Mouse (Mus musculus) kidney, adult 2 months (tissue): ENCODE results near the gene Dhrs7b. TPM values are rescaled to one million over a fixed set of nuclear protein-coding genes. Genes with fewer than 3 reads are reported as not detected.
"Not testable (repeated sequence)": the region's sequence is repeated elsewhere in the genome, so short reads cannot be mapped to it uniquely, and the experiment has no call there.

Experiments used
- DNase-seq: peaks from one replicate; pipeline ENCODE4 v3.0.0; 2021
- H3K27ac ChIP-seq: fragments of 200-500 bp; 2 replicates; pipeline ENCODE4 v1.5.1; 2012; ENCODE audit warnings: low read depth, low read length, control low read depth, inconsistent platforms; ENCODE audit not compliant: insufficient read depth
- H3K27me3 ChIP-seq: fragments of 200-500 bp; replicated peaks from 2 replicates; pipeline ENCODE4 v1.6.1; 2012; ENCODE audit warnings: mild to moderate bottlenecking, moderate library complexity, low read length, inconsistent platforms; ENCODE audit not compliant: control insufficient read depth, insufficient read depth
- H3K36me3 ChIP-seq: fragments of 200-500 bp; 2 replicates; pipeline ENCODE4 v1.6.1; 2012; ENCODE audit warnings: mild to moderate bottlenecking, moderate library complexity, low read length, inconsistent platforms; ENCODE audit not compliant: control insufficient read depth, insufficient read depth
- H3K4me1 ChIP-seq: fragments of 200-500 bp; 2 replicates; pipeline ENCODE4 v1.6.1; 2011; ENCODE audit warnings: low read length; ENCODE audit not compliant: control insufficient read depth, insufficient read depth
- H3K4me3 ChIP-seq: fragments of 200-500 bp; 2 replicates; pipeline ENCODE4 v1.5.1; 2011; ENCODE audit warnings: mild to moderate bottlenecking, low read depth, low read length, control low read depth; ENCODE audit not compliant: insufficient read depth
- CTCF ChIP-seq: fragments of 200-500 bp; conservative IDR thresholded peaks from 2 replicates; pipeline ENCODE4 v1.5.1; 2011; ENCODE audit warnings: low read depth, mild to moderate bottlenecking, control low read depth, low read length, moderate library complexity, mixed read lengths; ENCODE audit not compliant: insufficient read depth, insufficient read length
- POLR2A ChIP-seq: fragments of 200-500 bp; IDR thresholded peaks from one replicate; pipeline ENCODE4 v1.6.1; 2011; ENCODE audit warnings: low read depth, low read length, control low read depth
- WGBS: fragments of 180-500 bp; shearing (Covaris S2); methylation state at CpG from one replicate; pipeline ENCODE4 v1.1.7; 2018; 5-methylcytosine and 5-hydroxymethylcytosine counted together
- polyA plus RNA-seq: library from polyadenylated mRNA; depleted of rRNA; stranded (reverse); fragments of >200 nt; gene quantifications from 2 replicates; pipeline ENCODE4 v1.2.3, GENCODE M21; 2012

Gene Dhrs7b
- polyA plus RNA-seq, 1 experiment: 30.0 TPM

DNA sequence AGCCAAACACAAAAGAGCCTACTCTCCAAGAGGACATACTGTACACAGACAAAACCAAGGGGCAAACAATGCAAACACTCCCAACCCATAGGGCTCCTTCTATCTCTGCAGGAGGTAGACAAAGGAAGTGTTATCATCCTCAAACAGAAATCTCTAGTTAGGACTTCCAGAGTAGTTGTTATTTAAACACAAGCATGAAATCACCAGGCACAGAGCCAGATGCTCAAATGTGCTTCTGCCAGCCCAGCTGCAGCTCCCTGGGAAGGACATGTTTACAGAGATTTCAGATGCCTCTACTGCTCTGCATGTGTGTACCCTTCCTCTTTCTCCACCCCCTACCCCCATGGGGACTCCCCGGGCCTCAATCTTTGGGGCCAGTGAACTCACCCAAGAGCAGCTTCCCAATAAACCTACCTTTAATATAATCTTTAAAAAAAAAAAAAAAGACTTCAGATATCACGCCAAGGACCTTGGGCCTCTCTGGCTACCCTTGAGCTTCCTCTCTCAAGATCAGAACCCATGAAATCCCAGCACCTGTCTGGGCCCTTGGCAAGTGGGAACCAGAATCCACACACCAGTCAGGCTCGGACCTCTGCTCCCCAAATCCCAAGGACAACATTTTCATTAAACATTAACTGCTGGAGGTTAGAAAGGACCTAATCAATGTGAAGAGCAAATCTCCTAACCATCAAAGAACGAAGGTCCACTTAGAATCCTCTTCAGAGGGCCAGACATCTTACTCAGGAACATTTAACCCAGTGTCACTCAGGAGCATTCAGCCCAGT lies 22.0 kb upstream of the Dhrs7b start:
- no peaks in the 10 kb centered on the region; the same call in 1 of the 2 replicates for H3K36me3 ChIP-seq
- peak overlapping the region; percentile 95 for H3K27ac ChIP-seq
- no peaks in the 10 kb centered on the region for H3K27me3 ChIP-seq
- H3K4me3 ChIP-seq: 0 out of 2 replicates have a peak overlapping the region, but pooled peaks have one; percentile 14
- H3K4me1 ChIP-seq: peaks cover 23% of the 10 kb centered on the region
- 34% methylated on average over 4 of the region's 4 CpGs for WGBS
- DNase-seq: peak; percentile 86
- TF ChIP-seq CTCF (no peak), POLR2A (no peak)

- Histone ChIP-seq H3K4me3 (peak overlapping the region; percentile 28; the same call in 1 of the 2 replicates), H3K4me1 (peaks cover 23% of the 10 kb centered on the region), H3K27ac (peak overlapping the region; percentile 95), H3K36me3 (no peaks in the 10 kb centered on the region), H3K27me3 (no peaks in the 10 kb centered on the region)
- WGBS: 39% methylated on average over 1 of the region's 1 CpGs
- DNase-seq: peak; percentile 75
- no peak for TF ChIP-seq POLR2A
- TF ChIP-seq CTCF: no peak
Measured at GRCm38 (mm10) chr11:60809546-60809945, 20.9 kb upstream of the Dhrs7b start.

DNA sequence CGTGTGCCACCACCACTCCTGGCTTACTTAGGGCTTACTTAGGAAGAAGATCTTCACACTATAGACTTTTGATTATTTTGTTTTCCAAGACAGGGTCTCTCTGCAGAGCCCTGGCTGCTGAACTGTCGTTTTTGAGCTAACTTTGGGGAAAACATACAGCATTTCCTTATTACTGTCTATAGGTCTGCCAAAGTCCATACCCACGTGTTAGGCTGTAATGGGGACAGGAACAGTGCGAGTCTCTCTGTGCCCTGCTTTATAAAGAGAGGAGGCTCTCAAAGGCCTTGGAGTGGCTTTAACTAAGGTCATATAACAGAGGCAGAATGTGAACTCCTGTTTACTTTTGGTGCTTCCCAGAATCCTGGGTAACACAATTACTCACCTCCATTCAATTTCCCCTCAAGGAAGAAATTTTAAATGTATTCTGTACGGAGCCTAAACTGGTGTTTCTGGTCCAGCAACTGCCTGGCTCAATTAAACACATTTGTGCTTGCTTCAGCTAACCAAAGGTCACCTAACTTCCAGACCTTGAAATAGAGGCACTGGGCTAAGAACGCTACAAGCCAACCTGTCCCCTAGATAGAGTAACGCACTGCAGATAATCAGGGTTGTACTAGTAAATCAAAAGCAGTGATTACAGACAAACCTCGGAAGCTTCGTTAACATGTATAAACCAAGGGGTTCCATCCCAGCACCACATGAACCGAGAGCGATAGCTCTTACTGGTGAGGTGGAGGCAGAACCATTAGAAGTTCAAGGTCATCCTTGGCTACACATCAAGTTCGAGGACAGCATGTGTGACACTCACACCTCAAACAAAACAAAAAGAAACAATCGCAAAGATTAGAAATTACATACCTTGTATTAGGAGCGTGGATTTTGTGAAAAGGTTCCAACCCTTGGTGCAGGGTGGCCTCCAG lies 20.1 kb upstream of the Dhrs7b start:
- H3K36me3 ChIP-seq: no peaks in the 10 kb centered on the region
- peak overlapping the region; percentile 63 for H3K4me3 ChIP-seq
- no peak for TF ChIP-seq POLR2A
- no peaks in the 10 kb centered on the region for H3K27me3 ChIP-seq
- peaks cover 23% of the 10 kb centered on the region for H3K4me1 ChIP-seq
- WGBS: 14% methylated on average over 14 of the region's 14 CpGs
- DNase-seq: peak; percentile 90
- peak overlapping the region; percentile 95 for H3K27ac ChIP-seq

DNA sequence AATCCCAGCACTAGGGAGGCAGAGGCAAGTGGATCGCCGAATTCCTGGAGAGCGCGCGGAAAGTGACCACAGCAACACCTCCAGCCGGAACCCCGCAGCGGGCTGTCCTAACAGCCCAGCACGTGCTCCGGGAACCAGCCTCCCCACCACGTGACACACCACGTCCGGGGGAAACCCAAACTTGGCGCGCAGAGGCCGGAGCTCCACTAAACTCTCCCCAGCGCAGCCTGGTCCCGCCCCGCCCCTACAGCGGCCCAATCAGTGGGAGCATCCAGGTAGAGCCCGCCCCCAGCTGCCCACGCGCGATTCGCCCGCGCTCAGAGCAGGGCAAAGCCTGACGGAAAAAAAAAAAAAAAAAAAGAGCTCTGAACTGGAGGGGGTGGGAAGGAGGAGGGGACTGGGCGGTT lies 19.4 kb upstream of the Dhrs7b start:
- no peaks in the 10 kb centered on the region for H3K27me3 ChIP-seq
- DNase-seq: peak; percentile 99
- peaks cover 21% of the 10 kb centered on the region for H3K4me1 ChIP-seq
- H3K36me3 ChIP-seq: no peaks in the 10 kb centered on the region
- 0% methylated on average over 29 of the region's 29 CpGs for WGBS
- H3K4me3 ChIP-seq: peak overlapping the region; percentile 63
- no peak for TF ChIP-seq POLR2A
- no peak for TF ChIP-seq CTCF
- H3K27ac ChIP-seq: peak overlapping the region; percentile 95

DNA sequence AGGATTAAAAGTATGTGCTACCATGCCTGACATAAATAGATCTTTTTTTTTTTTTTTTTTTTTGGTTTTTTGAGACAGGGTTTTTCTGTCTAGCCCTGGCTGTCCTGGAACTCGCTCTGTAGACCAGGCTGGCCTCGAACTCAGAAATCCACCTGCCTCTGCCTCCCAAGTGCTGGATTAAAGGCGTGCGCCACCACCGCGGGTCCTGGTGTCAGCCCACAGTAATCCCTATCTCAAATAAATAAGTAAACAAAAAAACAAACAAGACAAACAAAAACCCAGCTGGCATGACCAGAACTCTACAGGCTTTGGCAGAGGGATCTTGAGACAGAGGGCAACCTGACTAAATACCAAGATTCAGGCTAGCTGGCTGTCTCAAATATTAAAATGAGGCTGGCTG lies 18.8 kb upstream of the Dhrs7b start, which contains the start of gene Shmt1:
TSS of gene Shmt1 (minus strand) at position 101 of the 400 bp plus-strand sequence.
- Histone ChIP-seq H3K4me1 (peaks cover 21% of the 10 kb centered on the region), H3K4me3 (peak within 1 kb of the TSS; percentile 63), H3K27ac (peak within 1 kb of the TSS; percentile 95)
- DNase-seq, H3K36me3 ChIP-seq, H3K27me3 ChIP-seq: not testable (repeated sequence)
- 32% methylated on average over 6 of the region's 6 CpGs for WGBS

DNA sequence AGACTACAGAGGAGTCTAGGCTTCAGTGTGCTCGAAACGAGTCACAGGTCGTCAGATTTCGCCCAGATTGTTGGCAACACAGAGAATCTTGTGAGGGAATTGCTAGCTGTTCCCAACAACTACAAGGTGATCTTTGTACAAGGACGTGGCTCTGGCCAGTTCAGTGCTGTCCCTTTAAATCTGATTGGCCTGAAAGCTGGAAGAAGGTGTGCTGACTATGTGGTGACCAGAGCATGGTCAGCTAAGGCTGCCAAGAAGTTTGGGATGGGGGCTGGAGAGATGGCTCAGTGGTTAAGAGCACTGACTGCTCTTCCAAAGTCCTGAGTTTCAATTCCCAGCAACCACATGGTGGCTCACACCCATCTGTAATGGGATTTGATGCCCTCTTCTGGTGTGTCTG lies 14.0 kb upstream of the Dhrs7b start:
- Histone ChIP-seq H3K4me1 (no peaks in the 10 kb centered on the region), H3K4me3 (no peak overlapping the region), H3K27me3 (no peaks in the 10 kb centered on the region), H3K27ac (no peak overlapping the region), H3K36me3 (no peaks in the 10 kb centered on the region)
- TF ChIP-seq CTCF (no peak), POLR2A (no peak)
- 51% methylated on average over 5 of the region's 5 CpGs for WGBS
- DNase-seq: peak; percentile 60

DNA sequence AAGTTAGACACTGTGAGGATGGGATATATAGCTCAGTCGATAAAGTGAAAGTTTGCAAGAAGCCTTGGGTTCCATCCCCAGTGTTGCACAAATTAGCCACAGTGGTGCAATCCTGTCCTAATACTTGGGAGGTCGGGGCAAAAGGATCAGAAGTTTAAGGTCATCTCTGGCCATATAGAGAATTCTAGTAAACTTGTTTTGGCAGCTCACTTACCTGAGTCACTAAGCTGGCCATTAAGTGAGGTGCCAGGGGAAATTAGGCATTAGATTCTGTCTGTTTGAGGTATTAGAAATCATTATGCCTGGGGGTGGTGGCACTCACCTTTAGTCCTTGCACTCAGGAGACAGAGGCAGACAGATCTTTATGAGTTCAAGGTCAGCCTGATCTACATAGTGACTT lies 6.7 kb upstream of the Dhrs7b start:
- H3K4me3 ChIP-seq: no peak overlapping the region
- TF ChIP-seq CTCF (no peak), POLR2A (no peak)
- no peaks in the 10 kb centered on the region for H3K36me3 ChIP-seq
- H3K4me1 ChIP-seq: peaks cover 4% of the 10 kb centered on the region; the same call in 1 of the 2 replicates
- H3K27me3 ChIP-seq: no peaks in the 10 kb centered on the region
- H3K27ac ChIP-seq: no peak overlapping the region
- DNase-seq: no peak
- 62% methylated on average over 2 of the region's 2 CpGs for WGBS
